Mouse (Mus musculus): ENCODE data around the gene Gart. TPM values are rescaled to one million over a fixed set of nuclear protein-coding genes. Genes with fewer than 3 reads are reported as not detected.
"Not testable (repeated sequence)": the region's sequence is repeated elsewhere in the genome, so short reads cannot be mapped to it uniquely, and the experiment has no call there.

Gart gene
- polyA plus RNA-seq, 1 experiment from 2014 or later = 99.7 TPM

GRCm38 (mm10) chr16:91652191-91652590 lies 5.4 kb upstream of the Gart start:
- H3K4me2 ChIP-seq (ENCODE audit: low read depth, low read length) = no peak overlapping the region
- no peak overlapping the region for H3K9ac ChIP-seq (ENCODE audit: low read depth, low read length)
- no peak for ATAC-seq
- H3K36me3 ChIP-seq (ENCODE audit: control insufficient read depth, insufficient read depth, low read length) = peaks cover 34% of the 10 kb centered on the region
- no peak overlapping the region for H3K27ac ChIP-seq (ENCODE audit: low read length)
- H3K9me3 ChIP-seq (ENCODE audit: control insufficient read depth, low read length) = no peaks in the 10 kb centered on the region
- H3K4me3 ChIP-seq (ENCODE audit: low read length) = no peak overlapping the region
- 91% methylated on average over 3 of the region's 3 CpGs for WGBS
- H3K27me3 ChIP-seq (replicated peaks; ENCODE audit: control insufficient read depth, insufficient read depth, low read length) = no peaks in the 10 kb centered on the region
- peaks cover 5% of the 10 kb centered on the region for H3K4me1 ChIP-seq (ENCODE audit: control insufficient read depth, insufficient read depth, low read length)

- peaks cover 5% of the 10 kb centered on the region for H3K4me1 ChIP-seq (ENCODE audit: control insufficient read depth, insufficient read depth, low read length)
- no peak for ATAC-seq
- H3K27me3 ChIP-seq (replicated peaks; ENCODE audit: control insufficient read depth, insufficient read depth, low read length) = no peaks in the 10 kb centered on the region
- no peak overlapping the region for H3K4me3 ChIP-seq (ENCODE audit: low read length)
- H3K9me3 ChIP-seq (ENCODE audit: control insufficient read depth, low read length) = no peaks in the 10 kb centered on the region
- H3K27ac ChIP-seq (ENCODE audit: low read length) = no peak overlapping the region
- H3K36me3 ChIP-seq (ENCODE audit: control insufficient read depth, insufficient read depth, low read length) = peaks cover 10% of the 10 kb centered on the region; the same call in 1 of the 2 replicates
- H3K4me2 ChIP-seq (ENCODE audit: low read depth, low read length) = no peak overlapping the region
- no peak overlapping the region for H3K9ac ChIP-seq (ENCODE audit: low read depth, low read length)
Observed at GRCm38 (mm10) chr16:91649781-91650180, 3.0 kb upstream of the Gart start.

GRCm38 (mm10) chr16:91649246-91649645 lies 2.5 kb upstream of the Gart start:
- Histone ChIP-seq H3K9me3 (ENCODE audit: control insufficient read depth, low read length) (no peaks in the 10 kb centered on the region), H3K4me2 (ENCODE audit: low read depth, low read length) (peak overlapping the region; percentile 71), H3K4me3 (ENCODE audit: low read length) (peak overlapping the region; percentile 38), H3K9ac (ENCODE audit: low read depth, low read length) (0 out of 2 replicates have a peak overlapping the region, but pooled peaks have one; percentile 36), H3K27me3 (replicated peaks; ENCODE audit: control insufficient read depth, insufficient read depth, low read length) (no peaks in the 10 kb centered on the region), H3K27ac (ENCODE audit: low read length) (no peak overlapping the region), H3K4me1 (ENCODE audit: control insufficient read depth, insufficient read depth, low read length) (peaks cover 5% of the 10 kb centered on the region), H3K36me3 (ENCODE audit: control insufficient read depth, insufficient read depth, low read length) (peaks cover 8% of the 10 kb centered on the region; the same call in 1 of the 2 replicates)
- 61% methylated on average over 3 of the region's 3 CpGs for WGBS
- no peak for ATAC-seq

- H3K4me3 ChIP-seq (ENCODE audit: low read length) = peak overlapping the region; percentile 72
- WGBS = under 1% methylated on average over 25 of the region's 25 CpGs
- H3K4me1 ChIP-seq (ENCODE audit: control insufficient read depth, insufficient read depth, low read length) = peaks cover 5% of the 10 kb centered on the region
- H3K27ac ChIP-seq (ENCODE audit: low read length) = peak overlapping the region; percentile 97
- peak overlapping the region; percentile 57 for H3K4me2 ChIP-seq (ENCODE audit: low read depth, low read length)
- ATAC-seq = peak; percentile 66
- H3K27me3 ChIP-seq (replicated peaks; ENCODE audit: control insufficient read depth, insufficient read depth, low read length) = no peaks in the 10 kb centered on the region
- H3K36me3 ChIP-seq (ENCODE audit: control insufficient read depth, insufficient read depth, low read length) = peaks cover 8% of the 10 kb centered on the region; the same call in 1 of the 2 replicates
- H3K9me3 ChIP-seq (ENCODE audit: control insufficient read depth, low read length) = no peaks in the 10 kb centered on the region
- peak overlapping the region; percentile 90 for H3K9ac ChIP-seq (ENCODE audit: low read depth, low read length)
Observed at GRCm38 (mm10) chr16:91648220-91648550, 1.4 kb upstream of the Gart start.

GRCm38 (mm10) chr16:91647461-91648219 lies 888 bp upstream of the Gart start, which contains the start of gene Son:
Son (plus strand) TSS chr16:91647506.
- WGBS = under 1% methylated on average over 70 of the region's 70 CpGs
- no peaks in the 10 kb centered on the region for H3K9me3 ChIP-seq (ENCODE audit: control insufficient read depth, low read length)
- H3K4me1 ChIP-seq (ENCODE audit: control insufficient read depth, insufficient read depth, low read length) = peaks cover 5% of the 10 kb centered on the region
- H3K9ac ChIP-seq (ENCODE audit: low read depth, low read length) = peak within 1 kb of the TSS; percentile 90
- H3K4me3 ChIP-seq (ENCODE audit: low read length) = peak within 1 kb of the TSS; percentile 72
- ATAC-seq = peak; percentile 96
- H3K4me2 ChIP-seq (ENCODE audit: low read depth, low read length) = peak within 1 kb of the TSS; percentile 98
- no peaks in the 10 kb centered on the region for H3K27me3 ChIP-seq (replicated peaks; ENCODE audit: control insufficient read depth, insufficient read depth, low read length)
- peak within 1 kb of the TSS; percentile 99 for H3K27ac ChIP-seq (ENCODE audit: low read length)
- peaks cover 8% of the 10 kb centered on the region; the same call in 1 of the 2 replicates for H3K36me3 ChIP-seq (ENCODE audit: control insufficient read depth, insufficient read depth, low read length)

GRCm38 (mm10) chr16:91645995-91646602 lies 653 bp downstream of the Gart start:
- Histone ChIP-seq H3K27ac (ENCODE audit: low read length) (peak overlapping the region; percentile 99), H3K4me1 (ENCODE audit: control insufficient read depth, insufficient read depth, low read length) (peaks cover 5% of the 10 kb centered on the region), H3K9me3 (ENCODE audit: control insufficient read depth, low read length) (no peaks in the 10 kb centered on the region), H3K36me3 (ENCODE audit: control insufficient read depth, insufficient read depth, low read length) (0 out of 2 replicates have a peak, but pooled peaks cover 2% of the 10 kb centered on the region), H3K9ac (ENCODE audit: low read depth, low read length) (peak overlapping the region; percentile 87), H3K4me3 (ENCODE audit: low read length) (peak overlapping the region; percentile 72), H3K4me2 (ENCODE audit: low read depth, low read length) (peak overlapping the region; percentile 98), H3K27me3 (replicated peaks; ENCODE audit: control insufficient read depth, insufficient read depth, low read length) (no peaks in the 10 kb centered on the region)
- no peak for ATAC-seq
- WGBS = 1% methylated on average over 11 of the region's 11 CpGs

- not testable (repeated sequence) for H3K9me3 ChIP-seq (ENCODE audit: control insufficient read depth, low read length); H3K4me2 ChIP-seq (ENCODE audit: low read depth, low read length); ATAC-seq; H3K4me1 ChIP-seq (ENCODE audit: control insufficient read depth, insufficient read depth, low read length); H3K9ac ChIP-seq (ENCODE audit: low read depth, low read length); H3K36me3 ChIP-seq (ENCODE audit: control insufficient read depth, insufficient read depth, low read length); H3K27ac ChIP-seq (ENCODE audit: low read length); H3K27me3 ChIP-seq (replicated peaks; ENCODE audit: control insufficient read depth, insufficient read depth, low read length); H3K4me3 ChIP-seq (ENCODE audit: low read length)
- WGBS = no CpG with 5 or more reads among the region's 2 CpGs
Observed at GRCm38 (mm10) chr16:91645420-91645819, 1.3 kb downstream of the Gart start.

- H3K4me2 ChIP-seq (ENCODE audit: low read depth, low read length) = no peak overlapping the region; the same call in 1 of the 2 replicates
- no peaks in the 10 kb centered on the region for H3K27me3 ChIP-seq (replicated peaks; ENCODE audit: control insufficient read depth, insufficient read depth, low read length)
- H3K9ac ChIP-seq (ENCODE audit: low read depth, low read length) = no peak overlapping the region
- H3K4me3 ChIP-seq (ENCODE audit: low read length) = no peak overlapping the region
- H3K9me3 ChIP-seq (ENCODE audit: control insufficient read depth, low read length) = no peaks in the 10 kb centered on the region
- WGBS = 90% methylated on average over 2 of the region's 2 CpGs
- peaks cover 7% of the 10 kb centered on the region for H3K36me3 ChIP-seq (ENCODE audit: control insufficient read depth, insufficient read depth, low read length)
- peaks cover 5% of the 10 kb centered on the region for H3K4me1 ChIP-seq (ENCODE audit: control insufficient read depth, insufficient read depth, low read length)
- no peak overlapping the region for H3K27ac ChIP-seq (ENCODE audit: low read length)
- ATAC-seq = no peak
Observed at GRCm38 (mm10) chr16:91644901-91645300, 1.9 kb downstream of the Gart start.

GRCm38 (mm10) chr16:91640171-91640570 lies 6.6 kb downstream of the Gart start:
- Histone ChIP-seq H3K9me3 (ENCODE audit: control insufficient read depth, low read length) (no peaks in the 10 kb centered on the region), H3K4me2 (ENCODE audit: low read depth, low read length) (no peak overlapping the region), H3K4me1 (ENCODE audit: control insufficient read depth, insufficient read depth, low read length) (no peaks in the 10 kb centered on the region), H3K27ac (ENCODE audit: low read length) (no peak overlapping the region), H3K4me3 (ENCODE audit: low read length) (no peak overlapping the region), H3K9ac (ENCODE audit: low read depth, low read length) (no peak overlapping the region), H3K27me3 (replicated peaks; ENCODE audit: control insufficient read depth, insufficient read depth, low read length) (no peaks in the 10 kb centered on the region), H3K36me3 (ENCODE audit: control insufficient read depth, insufficient read depth, low read length) (peaks cover 19% of the 10 kb centered on the region)
- WGBS = 96% methylated on average over 8 of the region's 8 CpGs
- ATAC-seq = no peak
